Mouse (Mus musculus): Measurements from ENCODE around the gene Gm9045. TPM values are rescaled to one million over a fixed set of nuclear protein-coding genes. Genes with fewer than 3 reads are reported as not detected.

The Gm9045 gene
- polyA plus RNA-seq, 1 experiment from 2014 or later: not detected

Other genes with a start within 250 kb of the Gm9045 start
- 64.9 and 66.8 TPM in 2 replicates for gene Mdm1, start 196.0 kb downstream of the Gm9045 start, polyA plus RNA-seq (2016; fragmentation: Nextera tagmentation; extraction: Ambion mirVana)
- 0.17 TPM in 1 of 2 replicates, not detected in the other for gene Il22, start 132.9 kb downstream of the Gm9045 start, polyA plus RNA-seq (2016; fragmentation: Nextera tagmentation; extraction: Ambion mirVana)
- gene Gm32717, start 97.1 kb downstream of the Gm9045 start, polyA plus RNA-seq (2016; fragmentation: Nextera tagmentation; extraction: Ambion mirVana): not detected in 2 replicates
- not detected in 2 replicates for gene Gm32802, start 79.1 kb downstream of the Gm9045 start, polyA plus RNA-seq (2016; fragmentation: Nextera tagmentation; extraction: Ambion mirVana)
- gene Iltifb, start 42.8 kb downstream of the Gm9045 start, polyA plus RNA-seq (2016; fragmentation: Nextera tagmentation; extraction: Ambion mirVana): not detected in 2 replicates
- gene Gm9040, start 10.9 kb downstream of the Gm9045 start, polyA plus RNA-seq (2016; fragmentation: Nextera tagmentation; extraction: Ambion mirVana): not detected in 2 replicates
- not detected in 2 replicates for gene Gm9044, start 5.4 kb downstream of the Gm9045 start, polyA plus RNA-seq (2016; fragmentation: Nextera tagmentation; extraction: Ambion mirVana)
- not detected in 2 replicates for gene Gm9046, start 5.4 kb upstream of the Gm9045 start, polyA plus RNA-seq (2016; fragmentation: Nextera tagmentation; extraction: Ambion mirVana)
- not detected in 2 replicates for gene Gm9048, start 10.8 kb upstream of the Gm9045 start, polyA plus RNA-seq (2016; fragmentation: Nextera tagmentation; extraction: Ambion mirVana)
- not detected in 2 replicates for gene Gm9049, start 16.3 kb upstream of the Gm9045 start, polyA plus RNA-seq (2016; fragmentation: Nextera tagmentation; extraction: Ambion mirVana)
- not detected in 2 replicates for gene Ifng, start 103.2 kb upstream of the Gm9045 start, polyA plus RNA-seq (2016; fragmentation: Nextera tagmentation; extraction: Ambion mirVana)